Mouse (Mus musculus) left cerebral cortex, postnatal 14 days (tissue): Measurements from ENCODE around the gene 1700037C18Rik. TPM values are rescaled to one million over a fixed set of nuclear protein-coding genes. Genes with fewer than 3 reads are reported as not detected.
A peak's percentile ranks its signal among the peaks of the same experiment; 100 is the strongest.
"Not testable (repeated sequence)": the region's sequence is repeated elsewhere in the genome, so short reads cannot be mapped to it uniquely, and the experiment has no call there.

Experiments
- DNase-seq, 2 experiments: peaks; one replicate each; pipeline ENCODE4 v3.0.0; 2021 to 2022; ENCODE audit warnings: low spot score in 2 of 2, mixed read lengths in 1 of 2
- intact Hi-C: fragments of 180-260 bp; cut with DNase I; formaldehyde crosslinking; loops from one replicate; pipeline ENCODE4 v1.15.1; 2025
- microRNA-seq, 2 experiments: library from miRNA; unstranded; fragments of <30 nt; microRNA quantifications; one replicate each; pipeline ENCODE4 v1.2.0; 2022
- total RNA-seq, 2 experiments: library from RNA; stranded (reverse); gene quantifications; 2 replicates each; pipeline ENCODE4 v1.2.3; 2021

1700037C18Rik gene
- total RNA-seq, 2 experiments from 2014 or later = 8.7 to 10.0 TPM

DNA sequence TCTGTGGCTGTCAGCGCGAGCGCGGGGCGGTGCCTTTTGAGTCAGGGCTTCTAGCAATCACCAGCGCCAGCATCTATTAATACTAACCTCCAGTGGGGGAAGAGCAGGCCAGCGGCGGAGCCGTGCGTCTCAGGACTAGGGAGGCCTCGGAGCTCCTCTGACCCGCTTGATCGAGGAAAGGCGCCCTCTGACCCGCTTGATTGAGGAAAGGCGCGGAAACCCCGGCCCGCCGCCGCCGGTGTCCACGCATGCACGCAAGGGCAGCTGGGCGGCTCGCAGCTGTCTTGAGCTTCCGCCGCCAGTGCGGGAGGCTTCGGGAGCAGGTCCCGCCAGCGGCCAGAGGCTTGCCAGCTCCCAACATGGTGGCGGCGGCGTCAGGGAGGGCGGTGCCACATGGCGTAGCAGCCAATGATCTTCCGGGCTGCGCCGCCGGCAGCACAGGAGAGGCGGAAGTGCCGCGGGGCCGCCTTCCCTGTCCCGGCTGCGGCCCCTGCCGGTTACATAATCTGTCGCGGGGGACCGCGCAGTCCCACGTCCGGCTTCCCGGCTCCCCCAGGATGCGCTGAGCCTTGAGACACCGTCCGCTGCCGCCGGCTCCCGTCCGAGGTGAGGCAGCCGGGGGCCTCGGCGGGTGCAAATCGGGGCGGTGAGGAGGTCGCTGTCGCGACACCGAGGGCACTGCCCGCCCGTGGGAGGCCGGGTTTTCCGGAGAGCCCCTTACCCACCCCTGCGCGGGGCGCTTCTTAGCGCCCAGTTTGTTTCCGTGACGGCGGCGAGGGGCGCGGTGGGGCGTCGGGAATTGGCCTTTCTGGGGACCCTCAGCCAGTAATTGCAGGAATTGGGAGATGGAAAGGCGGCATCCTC lies 24.1 kb downstream of the 1700037C18Rik start, which contains the start of the genes Zfp597 and Gm20695:
Gene Zfp597 (minus strand): TSS at position 361 of the 864 bp plus-strand sequence.
Gene Gm20695 (plus strand): TSS at position 448 of the 864 bp plus-strand sequence.
- DNase-seq = peak; percentile 92 to 96
- intact Hi-C loops = loop anchor here (1.0 kb wide), 1 partner anchor 24 kb away; the partner anchor contains the start of genes 1700037C18Rik and Cluap1

DNA sequence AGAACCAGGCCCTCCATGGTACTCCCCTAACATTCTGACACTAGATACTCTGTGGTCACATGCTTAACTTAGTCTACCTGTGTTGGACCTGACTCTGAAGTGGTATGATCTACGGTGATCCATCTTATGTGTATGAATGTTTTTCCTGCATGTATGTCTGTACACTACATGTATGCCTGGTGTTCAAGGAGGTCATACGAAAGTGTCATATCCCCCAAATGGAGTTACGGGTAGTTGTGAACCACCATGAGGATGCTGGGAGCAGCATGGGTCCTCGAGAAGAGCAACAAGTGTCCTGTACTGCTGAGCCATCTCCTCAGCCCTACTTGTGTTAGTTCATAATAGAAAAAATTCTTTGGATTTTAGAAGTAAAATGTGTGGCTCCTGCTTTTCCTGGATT lies 32.1 kb downstream of the 1700037C18Rik start:
- intact Hi-C loops = no loop called here
- no peak for DNase-seq

DNA sequence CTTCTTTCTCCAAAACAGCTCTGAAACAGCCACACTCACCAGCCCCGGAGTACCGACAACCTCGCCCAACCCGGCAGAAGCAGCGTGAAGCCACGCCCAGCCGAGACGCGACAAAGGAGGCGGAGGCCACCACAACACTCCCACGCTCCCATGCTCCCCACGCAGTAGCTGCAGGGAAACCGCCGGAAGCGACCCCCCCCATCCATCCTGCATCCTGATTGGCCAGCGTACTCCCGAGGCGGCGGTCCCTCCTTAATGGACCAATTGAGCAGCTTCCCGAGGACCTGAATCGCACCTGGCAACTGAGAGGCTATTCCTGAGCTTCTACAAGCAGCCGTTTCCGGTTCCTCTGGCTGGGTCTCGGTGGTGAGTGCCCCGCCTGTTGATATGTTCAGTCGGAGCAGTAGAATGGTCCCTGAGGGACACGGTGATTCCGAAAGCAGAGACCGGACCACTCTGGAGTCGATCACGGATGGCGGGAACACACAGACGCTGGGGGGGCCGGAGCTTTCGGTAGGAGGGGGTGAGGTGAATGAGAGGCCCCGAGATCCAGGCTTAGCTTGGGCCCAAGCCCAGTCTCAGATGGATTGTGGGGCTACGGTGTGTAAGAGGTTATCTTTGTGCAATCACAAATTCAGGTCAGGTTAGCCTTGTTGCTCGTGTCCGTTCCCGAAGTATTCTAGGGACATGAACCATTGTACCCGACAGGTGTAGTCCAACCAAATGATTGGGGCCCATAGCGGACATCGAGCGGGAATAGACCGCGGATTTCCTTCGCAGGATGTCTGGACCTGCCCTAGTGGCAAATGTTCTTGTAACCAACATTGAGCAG lies 36.1 kb downstream of the 1700037C18Rik start, which contains the start of gene Naa60:
Gene Naa60 (plus strand): TSS at position 160 of the 832 bp plus-strand sequence.
- DNase-seq = peak; percentile 89 to 93
- intact Hi-C loops = no loop called here

DNA sequence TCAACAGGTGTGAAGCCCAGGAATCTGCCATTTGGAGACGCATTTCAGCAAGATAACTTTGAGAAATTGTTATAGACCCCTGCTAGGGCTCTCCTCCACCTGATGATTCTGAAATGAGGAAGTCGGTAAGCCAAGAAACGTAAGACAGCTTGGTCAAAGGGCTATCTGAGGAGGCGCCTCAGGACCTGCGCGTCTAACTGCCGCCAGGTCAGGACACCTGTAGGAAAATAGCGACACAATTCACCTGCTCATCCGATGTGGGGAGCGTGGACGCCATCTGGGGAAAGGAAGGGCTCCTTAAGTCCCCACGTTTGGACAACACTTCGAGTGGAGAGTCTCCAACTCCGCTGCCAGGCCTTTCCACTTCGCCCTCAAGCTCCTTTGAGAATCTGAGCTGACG lies 36.7 kb downstream of the 1700037C18Rik start:
- intact Hi-C loops = no loop called here
- DNase-seq = no peak

DNA sequence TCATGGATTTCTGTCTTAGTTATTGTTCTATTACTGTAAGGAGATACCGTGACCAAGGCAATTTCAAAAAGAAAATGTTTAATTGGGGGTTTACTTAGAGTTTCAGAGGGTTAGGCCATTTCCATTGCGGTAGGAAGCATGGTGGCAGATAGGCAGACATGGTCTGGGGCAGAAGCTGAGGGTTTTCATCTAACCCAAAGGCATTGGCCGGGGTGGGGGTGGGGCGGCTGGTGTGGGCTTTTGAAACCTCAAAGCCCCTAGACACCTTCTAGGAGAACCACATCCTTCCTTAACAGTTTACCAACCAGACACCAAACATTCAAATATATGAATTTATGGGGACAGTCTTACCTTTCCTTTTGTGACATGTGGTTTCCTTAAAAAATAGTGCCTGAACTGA lies 49.2 kb downstream of the 1700037C18Rik start:
- DNase-seq = no peak
- intact Hi-C loops = no loop called here

DNA sequence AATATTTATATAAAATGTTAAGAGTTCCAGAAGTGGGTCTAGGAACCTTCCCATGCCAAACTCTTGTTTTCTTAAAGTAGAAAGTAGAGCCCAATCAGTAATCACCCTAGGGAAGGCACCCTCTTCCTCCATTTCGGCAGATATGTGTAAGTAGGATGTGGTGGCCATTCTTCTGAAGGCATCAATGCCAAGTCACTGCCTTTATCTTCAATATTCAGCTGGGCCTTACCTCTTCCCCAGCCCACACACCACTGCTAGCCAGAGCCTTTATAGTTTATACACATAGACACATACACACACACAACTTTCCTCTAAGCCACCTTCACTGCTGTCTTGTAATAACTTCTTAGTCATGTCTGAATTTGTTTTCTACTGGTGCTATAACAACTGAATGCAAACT lies 52.7 kb downstream of the 1700037C18Rik start:
- no peak for DNase-seq
- intact Hi-C loops = no loop called here

DNA sequence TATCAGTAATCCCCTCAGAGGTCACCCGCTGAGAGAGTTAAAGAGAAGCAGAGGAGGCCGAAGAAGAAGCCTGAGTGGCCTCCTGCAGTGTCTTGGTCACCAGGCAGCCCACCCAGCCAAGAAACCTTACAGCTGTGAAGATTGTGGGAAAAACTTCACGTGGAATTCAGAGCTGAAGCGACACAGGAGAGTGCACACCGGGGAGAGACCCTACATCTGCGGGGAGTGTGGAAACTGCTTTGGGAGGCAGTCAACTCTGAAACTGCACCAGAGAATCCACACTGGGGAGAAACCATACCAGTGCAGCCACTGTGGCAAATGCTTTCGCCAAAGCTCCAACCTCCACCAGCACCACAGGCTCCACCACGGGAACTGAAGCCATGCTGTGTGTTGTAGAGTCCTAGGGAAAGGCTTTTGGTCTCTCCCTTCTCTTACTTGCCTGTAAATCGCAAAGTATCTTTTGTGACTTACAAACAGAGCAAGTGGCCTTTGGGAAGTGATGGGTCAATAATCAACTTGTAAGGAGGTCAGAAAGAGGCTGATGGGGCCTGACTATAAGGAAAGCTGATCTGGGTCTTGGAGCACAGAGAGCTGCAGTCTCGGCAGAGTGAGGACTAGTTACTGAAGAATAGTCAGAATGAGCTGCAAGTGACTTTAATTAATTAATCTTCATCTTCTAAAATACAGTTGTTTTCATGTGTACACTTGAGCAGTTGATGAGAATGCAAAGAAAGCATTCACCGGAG lies 53.9 kb downstream of the 1700037C18Rik start:
- no peak for DNase-seq
- intact Hi-C loops = no loop called here

DNA sequence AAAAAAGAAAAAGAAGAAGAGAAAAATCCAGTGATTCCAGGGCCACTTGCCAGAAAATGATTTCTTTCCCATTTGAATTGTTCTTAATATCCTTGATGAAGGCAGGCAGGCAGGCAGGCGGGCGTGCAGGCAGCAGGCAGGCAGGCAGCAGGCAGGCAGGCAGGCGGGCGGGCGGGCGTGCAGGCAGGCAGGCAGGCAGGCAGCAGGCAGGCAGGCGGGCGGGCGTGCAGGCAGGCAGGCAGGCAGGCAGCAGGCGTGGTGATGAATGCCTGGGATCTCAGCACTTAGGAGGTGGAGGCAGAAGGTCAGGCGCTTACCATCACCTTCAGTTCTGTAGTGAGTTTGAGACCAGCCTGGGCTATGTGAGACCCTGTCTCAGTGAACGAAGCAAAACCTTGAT lies 55.9 kb downstream of the 1700037C18Rik start:
- intact Hi-C loops = no loop called here
- no peak for DNase-seq

DNA sequence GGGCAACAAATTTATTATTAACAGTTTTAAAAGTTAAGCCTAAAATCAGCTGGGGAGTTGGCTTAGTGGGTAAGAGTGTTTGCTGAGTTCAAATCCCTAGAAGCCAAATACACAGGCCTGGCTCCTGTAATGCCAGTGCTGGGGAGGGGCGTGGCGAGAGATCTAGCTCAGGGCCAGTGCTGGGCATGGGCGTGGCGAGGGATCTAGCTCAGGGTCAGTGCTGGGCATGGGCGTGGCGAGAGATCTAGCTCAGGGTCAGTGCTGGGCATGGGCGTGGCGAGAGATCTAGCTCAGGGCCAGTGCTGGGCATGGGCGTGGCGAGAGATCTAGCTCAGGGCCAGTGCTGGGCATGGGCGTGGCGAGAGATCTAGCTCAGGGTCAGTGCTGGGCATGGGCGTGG lies 57.2 kb downstream of the 1700037C18Rik start:
- intact Hi-C loops, DNase-seq: not testable (repeated sequence)

DNA sequence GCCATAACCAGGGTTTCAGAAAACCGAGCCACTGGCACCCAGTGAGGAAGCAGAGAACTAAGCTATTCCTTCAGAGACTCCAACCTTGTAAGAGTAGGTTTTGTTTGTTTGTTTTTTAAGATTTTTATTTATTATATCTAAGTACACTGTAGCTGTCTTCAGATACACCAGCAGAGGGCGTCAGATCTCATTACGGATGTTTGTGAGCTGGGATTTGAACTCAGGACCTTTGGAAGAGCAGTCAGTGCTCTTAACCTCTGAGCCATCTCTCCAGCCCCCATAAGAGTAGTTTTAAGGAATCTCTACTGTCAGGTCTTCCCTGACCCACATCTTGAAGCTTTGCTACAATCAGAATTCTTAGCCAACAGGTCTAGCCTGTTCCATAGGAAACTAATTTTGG lies 60.1 kb downstream of the 1700037C18Rik start:
- intact Hi-C loops = no loop called here
- no peak for DNase-seq

DNA sequence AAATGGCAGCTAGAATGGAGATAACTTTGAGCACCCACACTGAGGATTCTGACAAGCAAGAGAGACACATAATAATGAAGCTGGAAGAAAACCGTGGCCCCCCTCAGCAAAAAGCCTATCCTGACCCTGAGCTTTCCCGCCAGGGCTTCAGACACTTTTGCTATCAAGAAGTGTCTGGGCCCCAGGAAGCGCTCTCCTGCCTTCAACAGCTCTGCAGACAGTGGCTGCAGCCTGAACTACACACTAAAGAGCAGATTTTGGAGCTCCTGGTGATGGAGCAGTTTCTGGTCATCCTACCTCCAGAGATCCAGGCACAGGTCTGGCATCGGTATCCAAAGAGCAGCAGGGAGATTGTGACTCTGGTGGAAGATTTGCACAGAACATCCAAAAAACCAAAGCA lies 60.6 kb downstream of the 1700037C18Rik start:
- intact Hi-C loops = no loop called here
- DNase-seq = no peak

DNA sequence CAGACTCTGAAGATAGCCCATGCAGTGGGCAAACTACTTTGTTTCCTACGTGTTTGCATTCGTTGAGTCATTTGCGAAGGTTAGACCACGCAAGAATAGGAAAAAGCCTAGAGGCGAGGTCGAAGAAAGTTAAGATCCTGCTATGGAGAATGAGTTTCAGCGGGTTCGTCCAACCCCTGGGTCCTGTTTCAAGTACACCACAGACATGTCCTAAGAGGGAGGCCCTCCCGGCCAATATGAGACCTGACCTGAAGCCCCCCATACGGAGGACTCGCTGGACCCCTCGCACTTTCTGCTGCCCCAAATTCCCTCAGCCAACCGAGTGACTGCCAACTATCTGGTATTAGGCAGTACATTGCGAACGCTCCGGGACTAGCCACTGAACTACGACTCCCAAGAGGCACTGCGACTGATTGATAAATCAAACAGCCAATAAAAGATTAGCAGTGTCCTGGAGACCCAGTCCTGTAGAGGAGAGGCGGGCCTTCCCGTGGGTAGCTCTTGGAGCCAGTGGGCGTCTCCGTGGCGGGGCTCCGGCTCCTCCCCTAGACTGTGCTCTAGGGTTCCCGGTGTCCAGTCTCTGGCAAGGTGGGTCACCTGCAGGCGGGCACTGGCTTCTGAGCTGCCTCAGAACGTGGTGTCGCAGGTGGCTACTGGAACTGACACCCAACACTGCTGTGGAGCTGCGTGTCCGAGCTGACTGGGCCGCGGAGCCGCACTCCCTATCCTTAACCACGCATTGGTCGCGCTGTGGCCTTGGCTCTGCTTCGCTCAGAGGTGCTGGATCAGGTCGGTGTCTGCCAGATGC lies 61.6 kb downstream of the 1700037C18Rik start, which contains the start of gene Zfp174:
Gene Zfp174 (plus strand): TSS at position 558 of the 808 bp plus-strand sequence.
- peak; percentile 94 to 99 for DNase-seq
- intact Hi-C loops = no loop called here

Small RNA genes lying within 50 kb of the gene (microRNA-seq; reads per million reads assigned to microRNA genes)
- gene Gm23493 = 0 reads per million in 2 experiments

Other genes starting within 250 kb of the 1700037C18Rik start
- gene Mefv, start 190.6 kb downstream of the 1700037C18Rik start, total RNA-seq = not detected
- gene Zfp263, start 164.6 kb downstream of the 1700037C18Rik start, total RNA-seq = 10 to 100 TPM; 18.5 to 19.4 TPM
- not detected for gene Olfr15, start 77.8 kb downstream of the 1700037C18Rik start, total RNA-seq
- 1 to 10 TPM; 4.8 to 4.9 TPM for gene Zfp174, start 61.4 kb downstream of the 1700037C18Rik start, total RNA-seq
- gene Naa60, start 36.3 kb downstream of the 1700037C18Rik start, total RNA-seq = 100 to 1,000 TPM; 146 to 151 TPM
- gene Zfp597, start 24.1 kb downstream of the 1700037C18Rik start, total RNA-seq = 10 to 100 TPM; 25.6 to 31.9 TPM
- gene Gm20695, start 24.0 kb downstream of the 1700037C18Rik start, total RNA-seq = under 1 TPM; 0.44 to 0.55 TPM
- gene Cluap1, start 112 bp upstream of the 1700037C18Rik start, total RNA-seq = 10 to 100 TPM; 29.7 TPM
- 1 to 10 TPM; 2.3 to 2.4 TPM for gene Nlrc3, start 67.9 kb upstream of the 1700037C18Rik start, total RNA-seq
- gene Slx4, start 95.1 kb upstream of the 1700037C18Rik start, total RNA-seq = 10 to 100 TPM; 63.3 to 65.5 TPM
- not detected for gene Dnase1, start 128.3 kb upstream of the 1700037C18Rik start, total RNA-seq
- gene Trap1, start 169.1 kb upstream of the 1700037C18Rik start, total RNA-seq = 10 to 100 TPM; 68.6 to 68.9 TPM